Mouse (Mus musculus) lung, adult 2 months (tissue): ENCODE measurements around the gene Alx3. TPM values are rescaled to one million over a fixed set of nuclear protein-coding genes. Genes with fewer than 3 reads are reported as not detected.

ENCODE experiments used
- DNase-seq: peaks from one replicate; pipeline ENCODE4 v3.0.0; 2022
- H3K4me1 ChIP-seq: fragments of 200-500 bp; 2 replicates; pipeline ENCODE4 v1.6.1; 2011; ENCODE audit warnings: low read length; ENCODE audit not compliant: control insufficient read depth, insufficient read depth
- H3K4me3 ChIP-seq: fragments of 200-500 bp; replicated peaks from 2 replicates; pipeline ENCODE3; 2011; ENCODE audit warnings: low read depth, mild to moderate bottlenecking, control low read depth, low read length; ENCODE audit errors: extremely low read depth
- CTCF ChIP-seq: fragments of 200-500 bp; IDR thresholded peaks from 2 replicates; pipeline ENCODE4 v1.5.1; 2011; ENCODE audit warnings: mild to moderate bottlenecking, low read length, control low read depth; ENCODE audit not compliant: insufficient read depth
- POLR2A ChIP-seq: fragments of 200-500 bp; IDR thresholded peaks from 2 replicates; pipeline ENCODE4 v1.6.1; 2011; ENCODE audit warnings: low read depth, mild to moderate bottlenecking, control low read depth, low read length, borderline replicate concordance; ENCODE audit errors: extremely low read depth
- WGBS: fragments of 180-500 bp; shearing (Covaris S2); methylation state at CpG from one replicate; pipeline ENCODE4 v1.1.7; 2018; 5-methylcytosine and 5-hydroxymethylcytosine counted together
- polyA plus RNA-seq: library from polyadenylated mRNA; depleted of rRNA; stranded (reverse); fragments of >200 nt; gene quantifications from 2 replicates; pipeline ENCODE4 v1.2.3, GENCODE M21; 2012

The Alx3 gene
- polyA plus RNA-seq, 1 experiment: not detected

DNA sequence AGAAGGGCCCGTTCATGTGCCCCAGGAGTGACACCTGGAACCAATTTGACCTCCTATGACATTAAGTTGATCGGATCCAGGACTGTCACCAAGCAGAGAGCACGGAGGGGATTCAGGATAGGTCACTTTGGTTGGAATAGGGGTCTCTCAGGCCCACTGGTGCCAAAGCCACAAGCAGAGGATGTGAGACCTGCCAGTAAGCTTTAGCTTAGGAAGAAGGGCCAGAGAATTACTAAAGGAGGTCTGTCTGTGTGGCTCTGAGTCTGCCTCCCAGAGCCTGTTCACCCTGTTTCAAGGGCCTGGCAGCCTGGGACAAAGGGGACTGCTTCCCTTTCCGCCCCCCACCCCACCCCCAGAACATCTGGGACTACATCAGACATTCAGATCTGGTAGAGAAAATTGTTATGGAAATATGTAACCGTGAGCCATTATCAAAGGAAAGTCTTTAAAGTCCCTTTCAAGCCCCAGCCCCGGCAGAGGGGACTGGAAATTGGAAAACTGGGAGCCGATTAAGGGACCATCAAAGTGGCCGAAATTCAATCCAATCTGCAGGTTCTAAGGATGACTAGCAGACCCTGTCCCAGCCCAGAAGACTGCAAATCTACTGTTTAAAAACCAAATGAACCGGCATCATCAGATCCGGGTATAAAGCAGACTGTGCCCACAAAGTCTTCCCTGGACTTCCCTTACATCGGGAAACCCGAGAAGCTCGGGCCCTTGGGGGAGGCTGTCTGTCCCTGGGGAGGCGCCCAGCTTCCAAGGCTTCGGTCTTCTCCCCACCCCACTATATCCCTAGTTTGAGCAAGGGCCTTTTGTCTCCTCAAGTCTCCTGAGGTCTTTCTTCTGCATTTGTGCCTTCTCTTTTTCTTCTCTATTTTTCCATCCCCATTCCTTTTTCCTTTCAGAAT, 13.5 kb upstream of the Alx3 start:
- H3K4me3 ChIP-seq: no peak overlapping the region
- TF ChIP-seq CTCF (no peak), POLR2A (no peak)
- 17% methylated on average over 15 of the region's 15 CpGs for WGBS
- no peaks in the 10 kb centered on the region for H3K4me1 ChIP-seq
- DNase-seq: no peak

DNA sequence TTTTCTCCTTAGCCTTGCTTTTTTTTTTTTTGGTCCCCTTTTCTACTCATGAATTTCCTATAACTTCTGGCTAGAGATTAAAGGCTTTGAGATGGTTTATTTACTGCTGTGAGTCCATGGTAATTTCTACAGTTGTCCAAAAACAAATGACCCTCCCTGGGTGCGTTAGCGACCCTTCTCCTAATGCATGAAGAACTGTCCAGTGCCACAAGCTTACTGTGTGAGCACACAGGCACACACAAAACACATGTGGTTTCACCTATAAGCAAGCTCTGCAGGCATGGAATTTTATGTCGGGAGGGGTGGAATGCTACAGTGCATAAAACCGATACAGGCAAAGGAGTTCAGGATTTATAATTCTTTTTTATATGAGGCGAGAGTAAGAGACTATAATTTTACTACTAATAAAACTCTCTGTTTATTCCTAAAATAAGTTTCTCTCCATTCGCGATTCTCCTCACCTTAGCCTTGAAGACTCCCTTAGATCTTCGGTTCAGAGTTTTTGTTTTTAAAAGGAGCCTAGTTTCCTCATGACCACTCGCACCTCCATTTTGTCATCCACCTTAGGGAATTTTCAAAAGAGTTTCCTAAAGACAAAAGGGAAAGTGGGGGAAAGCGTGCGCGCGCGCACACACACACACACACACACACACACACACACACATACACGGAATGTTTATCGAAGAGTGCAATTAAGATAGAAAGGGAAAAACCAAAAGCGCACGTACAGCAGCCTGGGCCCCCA, 12.5 kb upstream of the Alx3 start:
- 5% methylated on average over 18 of the region's 18 CpGs for WGBS
- no peak for TF ChIP-seq CTCF
- TF ChIP-seq POLR2A: no peak
- no peaks in the 10 kb centered on the region for H3K4me1 ChIP-seq
- no peak for DNase-seq
- H3K4me3 ChIP-seq: no peak overlapping the region

DNA sequence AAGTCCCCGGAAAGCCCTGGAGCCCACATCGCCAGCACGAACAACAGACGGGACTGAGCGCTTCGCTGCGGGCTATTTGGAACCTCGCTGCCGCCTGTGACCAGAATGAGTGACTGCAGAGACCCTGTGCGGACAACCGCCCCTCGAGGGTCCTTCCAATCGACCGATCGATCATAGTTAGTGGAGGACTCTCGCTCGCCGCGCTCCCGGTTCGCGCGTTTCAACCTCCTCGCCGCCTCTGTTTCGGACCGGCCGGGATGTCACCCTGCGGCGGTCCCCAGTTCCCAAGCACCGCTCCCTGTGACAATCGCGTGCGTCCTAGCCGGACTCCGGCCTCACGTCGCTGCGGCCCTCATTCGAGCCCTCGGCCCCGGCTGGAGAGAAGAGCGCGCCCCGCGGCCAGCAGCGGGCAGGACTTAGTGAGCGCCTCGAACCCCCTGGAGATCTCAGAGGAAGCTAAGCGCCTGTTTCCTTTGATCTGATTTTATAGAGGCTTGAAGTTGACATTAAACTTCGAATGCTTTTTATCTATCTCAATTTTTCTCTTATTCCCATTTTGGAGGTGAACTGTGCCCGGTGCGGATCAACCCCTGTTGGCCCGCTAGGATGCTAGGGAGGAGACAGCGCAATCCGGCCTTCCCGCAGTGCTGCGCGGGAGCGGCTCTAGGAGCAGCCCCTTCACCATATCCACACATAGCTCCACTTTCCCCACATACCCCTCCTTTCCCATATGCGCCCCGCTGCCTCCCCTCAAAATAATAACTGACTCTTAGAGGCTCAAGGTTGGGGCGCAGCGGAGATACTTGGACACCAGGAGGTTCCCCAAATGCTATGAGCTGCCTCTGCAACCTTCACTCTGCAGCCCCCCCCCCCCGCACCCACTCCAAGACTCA, 11.7 kb upstream of the Alx3 start:
- no peak for DNase-seq
- TF ChIP-seq POLR2A (no peak), CTCF (no peak)

DNA sequence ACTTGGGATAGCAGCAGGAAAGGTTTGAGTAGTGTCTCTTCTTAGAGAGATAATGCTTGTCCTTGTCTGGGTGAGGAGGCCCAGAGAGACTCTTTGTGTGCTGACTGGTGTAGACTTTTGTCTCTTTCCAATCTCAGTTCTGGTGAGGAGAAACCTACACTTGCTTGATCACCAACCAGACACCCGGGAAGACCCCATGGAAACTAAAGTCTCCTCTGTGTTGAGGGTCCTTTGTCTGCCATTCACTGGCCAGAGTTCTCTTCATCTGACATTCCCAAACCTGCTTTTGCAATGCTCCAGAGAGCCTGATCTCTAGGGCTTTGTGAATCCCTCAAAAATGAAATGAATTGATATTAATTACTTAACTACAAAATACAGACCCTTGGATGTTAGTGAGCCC, 10.9 kb upstream of the Alx3 start:
- TF ChIP-seq POLR2A (no peak), CTCF (no peak)
- 35% methylated on average over 1 of the region's 1 CpGs for WGBS
- no peak for DNase-seq
- Histone ChIP-seq H3K4me1 (no peaks in the 10 kb centered on the region), H3K4me3 (no peak overlapping the region)

More for the DNA sequence above, 11.7 kb upstream of the Alx3 start:
- H3K4me1 ChIP-seq: no peaks in the 10 kb centered on the region
- WGBS: 3% methylated on average over 65 of the region's 65 CpGs
- H3K4me3 ChIP-seq: no peak overlapping the region

DNA sequence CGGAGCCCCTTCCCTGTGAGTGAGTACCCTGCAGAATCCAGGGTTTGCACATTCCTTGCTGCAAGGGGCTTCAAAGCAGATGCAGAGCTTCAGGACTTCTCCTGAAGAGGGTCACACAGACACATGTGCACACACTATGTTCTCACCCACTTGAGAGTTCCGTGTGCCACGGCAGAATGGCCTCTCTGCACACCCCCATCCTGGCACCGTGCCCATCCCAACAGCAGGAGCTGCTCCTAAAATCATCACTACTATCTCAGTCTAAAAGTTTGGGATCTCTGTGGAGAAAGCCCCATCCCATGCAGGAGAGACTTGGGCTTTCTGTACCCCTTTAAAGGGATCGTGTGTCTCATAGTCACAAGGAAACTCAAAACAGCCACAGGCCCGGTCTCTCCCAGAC, 8.3 kb upstream of the Alx3 start:
- Histone ChIP-seq H3K4me3 (no peak overlapping the region), H3K4me1 (no peaks in the 10 kb centered on the region)
- no peak for DNase-seq
- TF ChIP-seq CTCF (no peak), POLR2A (no peak)
- 66% methylated on average over 6 of the region's 6 CpGs for WGBS

DNA sequence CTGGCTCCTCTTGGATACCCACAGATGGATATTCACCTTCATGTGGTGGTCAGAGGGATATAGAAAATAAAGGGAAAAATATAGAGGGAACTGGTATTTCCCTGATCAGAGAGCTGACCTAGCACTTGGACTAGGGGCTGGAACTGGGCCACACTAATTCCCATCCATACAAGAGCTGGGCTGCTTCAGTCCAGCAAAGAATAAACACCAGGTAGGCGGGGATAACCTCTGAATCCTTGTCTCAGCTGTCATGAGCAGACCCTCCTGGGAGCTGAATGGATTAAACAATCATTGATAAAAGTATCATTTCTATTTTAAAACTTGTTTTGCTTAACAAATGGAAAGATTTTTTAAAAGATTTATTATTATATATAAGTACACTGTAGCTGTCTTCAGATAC, 3.2 kb upstream of the Alx3 start:
- Histone ChIP-seq H3K4me3 (no peak overlapping the region), H3K4me1 (peaks cover 4% of the 10 kb centered on the region; the same call in 1 of the 2 replicates)
- no peak for DNase-seq
- 44% methylated on average over 1 of the region's 1 CpGs for WGBS
- no peak for TF ChIP-seq POLR2A
- no peak for TF ChIP-seq CTCF

DNA sequence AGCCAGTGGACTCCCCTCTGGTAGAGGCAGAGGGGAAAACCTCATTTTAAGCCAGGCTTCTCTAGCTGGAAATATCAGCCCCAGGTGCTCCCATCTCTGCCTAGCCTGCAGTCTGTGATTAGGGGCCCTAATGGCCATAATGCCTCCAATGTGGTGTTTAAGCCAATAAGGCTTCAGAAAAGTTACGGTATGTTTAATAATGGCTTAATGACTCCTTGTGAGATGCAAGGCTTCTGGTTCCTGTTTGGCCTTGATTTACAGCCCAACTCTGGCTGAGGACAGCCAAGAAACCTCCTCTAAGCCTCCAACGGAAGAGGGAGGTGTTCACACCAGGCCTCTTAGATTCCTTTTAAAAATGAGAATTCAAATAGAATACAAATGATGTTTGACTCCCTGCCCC, 1.2 kb upstream of the Alx3 start:
- 76% methylated on average over 2 of the region's 2 CpGs for WGBS
- no peak overlapping the region for H3K4me3 ChIP-seq
- TF ChIP-seq CTCF (no peak), POLR2A (no peak)
- no peak for DNase-seq
- peaks cover 4% of the 10 kb centered on the region; the same call in 1 of the 2 replicates for H3K4me1 ChIP-seq

DNA sequence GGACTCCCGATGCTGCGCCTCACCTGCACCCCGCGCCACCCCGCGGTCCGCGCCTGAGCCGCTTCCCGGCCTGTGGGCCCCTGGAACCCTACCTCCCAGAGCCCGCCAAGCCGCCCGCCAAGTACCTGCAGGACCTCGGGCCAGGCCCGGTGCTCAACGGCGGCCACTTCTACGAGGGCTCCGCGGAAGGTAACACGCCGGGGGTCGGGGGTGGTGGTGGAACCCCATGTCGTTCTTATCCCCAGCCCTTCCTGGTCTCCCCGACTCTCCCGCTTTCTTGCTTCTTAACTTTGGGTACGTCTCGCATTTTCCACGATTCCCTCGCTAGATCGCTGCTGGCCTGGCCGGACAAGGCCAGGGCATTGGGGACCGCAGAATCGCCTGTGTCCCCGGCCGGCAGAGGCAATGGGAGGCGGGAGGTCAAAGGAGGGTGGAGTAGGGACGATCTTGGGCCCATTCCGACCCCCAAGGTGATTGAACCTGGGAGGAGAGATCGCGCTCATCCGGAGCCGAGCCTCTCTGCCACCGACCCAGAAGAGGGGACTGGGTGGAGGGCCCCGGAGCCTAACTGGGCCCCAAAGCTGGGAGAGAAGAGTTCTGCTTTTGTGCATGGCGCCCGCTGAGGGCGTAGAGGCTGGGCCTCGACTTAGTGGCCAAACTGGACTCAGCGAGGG, 570 bp downstream of the Alx3 start:
- DNase-seq: peak; percentile 16
- TF ChIP-seq CTCF (no peak), POLR2A (no peak)
- Histone ChIP-seq H3K4me3 (no peak overlapping the region), H3K4me1 (peaks cover 4% of the 10 kb centered on the region; the same call in 1 of the 2 replicates)
- 2% methylated on average over 50 of the region's 50 CpGs for WGBS

DNA sequence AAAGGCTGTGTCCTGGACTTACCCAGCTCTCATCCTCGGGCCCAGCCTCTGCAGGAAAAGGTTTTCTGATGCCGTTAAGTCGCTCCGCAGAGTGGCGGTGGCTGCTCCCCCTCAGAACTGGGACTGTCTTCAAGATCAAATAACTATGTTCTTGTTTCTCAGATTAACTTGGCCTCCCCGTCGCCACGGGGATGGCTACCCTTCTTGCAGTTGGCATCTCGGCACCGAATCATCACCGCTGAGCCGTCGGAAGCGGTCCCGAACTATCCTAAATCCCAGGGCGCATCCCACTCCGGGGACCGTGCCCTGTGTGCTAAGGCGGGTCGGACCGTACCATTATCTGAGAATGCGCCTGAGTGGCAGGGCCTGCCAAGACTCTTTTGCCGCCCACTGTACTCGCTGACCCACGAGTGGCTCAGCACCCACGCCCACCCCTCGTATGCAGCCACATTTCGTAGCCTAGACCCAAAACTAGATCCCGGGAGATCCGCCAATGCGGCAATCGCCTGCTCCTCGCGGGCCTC, 1.2 kb downstream of the Alx3 start:
- Histone ChIP-seq H3K4me1 (peaks cover 4% of the 10 kb centered on the region; the same call in 1 of the 2 replicates), H3K4me3 (no peak overlapping the region)
- DNase-seq: no peak
- WGBS: 5% methylated on average over 34 of the region's 34 CpGs
- TF ChIP-seq CTCF (no peak), POLR2A (no peak)
